In genomic region chr9:122863731-122864130, GRCm38 (mm10) we compare ENCODE assay signal across 14 mouse cellular contexts. TPM values are rescaled to one million over a fixed set of nuclear protein-coding genes. Genes with fewer than 3 reads are reported as not detected.
A peak's percentile ranks its signal among the peaks of the same experiment; 100 is the strongest.
DNase-seq lines count a peak whose midpoint lies in the region; ATAC-seq and TF ChIP-seq lines count a peak whose summit lies in the region.
"Had no signal": no experiment of that assay in that cellular context is flagged by ENCODE, and none has a peak within 500 bp of the region (broad histone marks: within the 10 kb centered on the region; RNA-seq: fewer than 3 reads in every experiment).

No protein-coding gene starts in this region.

- H3K79me2 ChIP-seq in liver, adult 2 months (ENCODE audit: control insufficient read depth, insufficient read depth, low read length), result peaks cover 24% of the 10 kb centered on the region; the same call in 1 of the 2 replicates

- DNase-seq in heart, postnatal 36 days, result no peak
- peak; percentile 81 for DNase-seq in liver, adult 2 months (ENCODE audit: extremely low read depth, low read depth, low spot score)
- DNase-seq in liver (no peak), MN1 (ENCODE audit: low spot score) (peak; percentile 75)
- DNase-seq in liver, embryonic 14.5 days (ENCODE audit: low read depth in 3 of 3, low spot score in 3 of 3), result peak in 1 of 3 experiments; percentile 17
- no peak for DNase-seq in layer of hippocampus, adult 9-11 months
- DNase-seq in kidney, adult 2 months, result no peak
- DNase-seq: cerebellum, postnatal 10 days; spleen, adult 18-20 months had no signal

- H3K4me1 ChIP-seq in heart, embryonic 14.5 days (ENCODE audit: control insufficient read depth in 2 of 2, insufficient read depth in 2 of 2, low read length in 2 of 2), result peaks cover 3 to 21% of the 10 kb centered on the region in 2 experiments; a peak in 3 of 4 replicates
- H3K4me1 ChIP-seq in liver, adult 2 months (ENCODE audit: control insufficient read depth, insufficient read depth, low read length), result peaks cover 4% of the 10 kb centered on the region
- H3K4me1 ChIP-seq in liver, embryonic 14.5 days (replicated peaks; ENCODE audit: control insufficient read depth in 2 of 2, insufficient read depth in 2 of 2, low read length in 1 of 2), result peaks cover 15 to 16% of the 10 kb centered on the region in 2 experiments
- H3K4me1 ChIP-seq in kidney, adult 2 months (ENCODE audit: control insufficient read depth, insufficient read depth, low read length), result peaks cover 3% of the 10 kb centered on the region; the same call in 1 of the 2 replicates

- ATAC-seq in heart, embryonic 14.5 days (ENCODE audit: insufficient number of reproducible peaks, insufficient read depth, low FRiP score, low read depth), result 0 out of 2 replicates have a peak, but pooled peaks have one; percentile 29
- ATAC-seq in liver, embryonic 14.5 days (ENCODE audit: insufficient read depth), result no peak

- no peak for TF ChIP-seq EP300 in liver, embryonic 14.5 days (IDR thresholded peaks at IDR 0.05; ENCODE audit: low read depth)

- intact Hi-C loops in heart, postnatal 36 days (cut with DNase I), result loop anchor here (5.0 kb wide), 1 partner anchor 56 kb away; the partner anchor contains the start of gene Tcaim

- H3K4me2 ChIP-seq in heart, embryonic 14.5 days (ENCODE audit: low read length), result peak overlapping the region; percentile 83
- peak overlapping the region; percentile 64 for H3K4me2 ChIP-seq in liver, embryonic 14.5 days (ENCODE audit: low read depth)

- no peaks in the 10 kb centered on the region for H3K27me3 ChIP-seq in heart, embryonic 14.5 days (ENCODE audit: control insufficient read depth, insufficient read depth, low read length)
- no peaks in the 10 kb centered on the region for H3K27me3 ChIP-seq in liver, adult 2 months (ENCODE audit: control insufficient read depth, insufficient read depth, low read length)
- no peaks in the 10 kb centered on the region for H3K27me3 ChIP-seq in liver, embryonic 14.5 days (ENCODE audit: control insufficient read depth, insufficient read depth, low read length)
- H3K27me3 ChIP-seq in kidney, adult 2 months (replicated peaks; ENCODE audit: control insufficient read depth, insufficient read depth, low read length), result no peaks in the 10 kb centered on the region

- peak overlapping the region in 1 of 2 experiments; percentile 19; a peak in 1 of 4 replicates for H3K27ac ChIP-seq in heart, embryonic 14.5 days (replicated peaks in 1 of 2; ENCODE audit: control insufficient read depth in 1 of 2, insufficient read depth in 1 of 2, low read depth in 2 of 2, low read length in 2 of 2)
- H3K27ac ChIP-seq in liver, adult 2 months (replicated peaks; ENCODE audit: insufficient read depth, low read depth, low read length), result peak overlapping the region; percentile 59
- no peak overlapping the region for H3K27ac ChIP-seq in liver, embryonic 14.5 days
- H3K27ac ChIP-seq in kidney, adult 2 months (ENCODE audit: insufficient read depth, low read depth, low read length), result no peak overlapping the region
- H3K27ac ChIP-seq: kidney, postnatal 0 days; macrophage had no signal

- H3K4me3 ChIP-seq in heart, embryonic 14.5 days (ENCODE audit: control insufficient read depth in 1 of 2, insufficient read depth in 1 of 2, low read depth in 1 of 2, low read length in 2 of 2), result no peak overlapping the region
- no peak overlapping the region; the same call in 1 of the 2 replicates for H3K4me3 ChIP-seq in liver, adult 2 months (ENCODE audit: insufficient read depth, low read depth, low read length)
- peak overlapping the region in 1 of 2 experiments; percentile 14; a peak in 2 of 4 replicates for H3K4me3 ChIP-seq in liver, embryonic 14.5 days (ENCODE audit: insufficient read depth in 1 of 2, low read depth in 2 of 2, low read length in 2 of 2)
- H3K4me3 ChIP-seq in kidney, adult 2 months (ENCODE audit: insufficient read depth, low read depth, low read length), result no peak overlapping the region

- H3K36me3 ChIP-seq in heart, embryonic 14.5 days (ENCODE audit: control insufficient read depth, insufficient read depth, low read length), result peaks cover 41% of the 10 kb centered on the region
- peaks cover 42% of the 10 kb centered on the region for H3K36me3 ChIP-seq in liver, adult 2 months (ENCODE audit: control insufficient read depth, insufficient read depth, low read length)
- H3K36me3 ChIP-seq in liver, embryonic 14.5 days (replicated peaks; ENCODE audit: control insufficient read depth, insufficient read depth, low read depth), result peaks cover 37% of the 10 kb centered on the region
- H3K36me3 ChIP-seq in kidney, adult 2 months (ENCODE audit: control insufficient read depth, insufficient read depth, low read length), result peaks cover 25% of the 10 kb centered on the region

- H3K9me3 ChIP-seq in heart, embryonic 14.5 days (ENCODE audit: control insufficient read depth, low read length), result peaks cover 30% of the 10 kb centered on the region
- H3K9me3 ChIP-seq in liver, embryonic 14.5 days (ENCODE audit: control insufficient read depth, low read length), result peaks cover 20% of the 10 kb centered on the region

- TF ChIP-seq POLR2A in liver, adult 2 months (IDR thresholded peaks at IDR 0.05; ENCODE audit: extremely low read depth, insufficient read depth, low read length), result no peak
- TF ChIP-seq POLR2A in kidney, adult 2 months (IDR thresholded peaks at IDR 0.05; ENCODE audit: low read depth, low read length), result no peak

- no peak overlapping the region for H3K9ac ChIP-seq in heart, embryonic 14.5 days (ENCODE audit: low read length)
- peak overlapping the region; percentile 53; the same call in 1 of the 2 replicates for H3K9ac ChIP-seq in liver, adult 2 months (ENCODE audit: low read depth, low read length)
- no peak overlapping the region; the same call in 1 of the 2 replicates for H3K9ac ChIP-seq in liver, embryonic 14.5 days (replicated peaks)

- TF ChIP-seq CTCF in liver, adult 2 months (IDR thresholded peaks at IDR 0.05; ENCODE audit: low read depth, low read length), result no peak
- TF ChIP-seq CTCF in liver, embryonic 14.5 days (IDR thresholded peaks at IDR 0.05; ENCODE audit: low read depth), result no peak
- no peak for TF ChIP-seq CTCF in kidney, adult 2 months (conservative IDR thresholded peaks at IDR 0.05; ENCODE audit: insufficient read depth, insufficient read length, low read depth, low read length)

- 10% methylated on average over 2 of the region's 2 CpGs for WGBS in heart, embryonic 14.5 days
- WGBS in liver, adult 2 months, result 31% methylated on average over 2 of the region's 2 CpGs
- WGBS in liver, embryonic 14.5 days (ENCODE audit: insufficient replicate concordance), result 52% methylated on average over 2 of the region's 2 CpGs
- 76% methylated on average over 2 of the region's 2 CpGs for WGBS in kidney, adult 2 months

RNA-seq across cellular contexts. Expression of gene Zfp445, which starts 2.1 kb away (rescaled TPM):
- 34.8 and 36.7 TPM in 2 replicates for polyA plus RNA-seq in heart, embryonic 14.5 days (2014; fragmentation: Nextera tagmentation; extraction: Ambion mirVana)
- total RNA-seq in heart, postnatal 36 days (2021), result 10 to 100 TPM; 81.3 to 84.5 TPM
- 52.2 TPM in 2 replicates for total RNA-seq in liver, adult 2 months (2014; rRNA removed)
- polyA plus RNA-seq in liver, adult 2 months (2012; rRNA removed), result 22.3 and 27.8 TPM in 2 replicates
- 16.0 and 18.0 TPM in 2 replicates for polyA plus RNA-seq in liver, embryonic 14.5 days (2012; rRNA removed)
- 13.7 and 14.1 TPM in 2 replicates for polyA plus RNA-seq in liver, embryonic 14.5 days (2014; fragmentation: Nextera tagmentation; extraction: Ambion mirVana)
- polyA plus RNA-seq in kidney, adult 2 months (2012; rRNA removed), result 26.9 and 30.0 TPM in 2 replicates

RNA-seq across cellular contexts. Expression of gene Gm35549, which starts 19.9 kb away (rescaled TPM):
- 0.36 TPM in 1 of 2 replicates, not detected in the other for polyA plus RNA-seq in heart, embryonic 14.5 days (2014; fragmentation: Nextera tagmentation; extraction: Ambion mirVana)
- total RNA-seq in heart, postnatal 36 days (2021), result not detected
- total RNA-seq in liver, adult 2 months (2014; rRNA removed), result not detected in 2 replicates
- polyA plus RNA-seq in liver, adult 2 months (2012; rRNA removed), result not detected in 2 replicates
- polyA plus RNA-seq in liver, embryonic 14.5 days (2012; rRNA removed), result not detected in 2 replicates
- polyA plus RNA-seq in liver, embryonic 14.5 days (2014; fragmentation: Nextera tagmentation; extraction: Ambion mirVana), result not detected in 2 replicates
- 0.16 TPM in 1 of 2 replicates, not detected in the other for polyA plus RNA-seq in kidney, adult 2 months (2012; rRNA removed)
- total RNA-seq: adrenal gland, adult 18-20 months; layer of hippocampus, postnatal 10 days had no signal
- polyA plus RNA-seq: macrophage had no signal

RNA-seq across cellular contexts. Expression of gene Zkscan7, which starts 21.8 kb away (rescaled TPM):
- 1.1 and 1.5 TPM in 2 replicates for polyA plus RNA-seq in heart, embryonic 14.5 days (2014; fragmentation: Nextera tagmentation; extraction: Ambion mirVana)
- 1 to 10 TPM; 6.3 to 6.6 TPM for total RNA-seq in heart, postnatal 36 days (2021)
- total RNA-seq in liver, adult 2 months (2014; rRNA removed), result 11.8 and 13.0 TPM in 2 replicates
- 2.7 and 3.8 TPM in 2 replicates for polyA plus RNA-seq in liver, adult 2 months (2012; rRNA removed)
- polyA plus RNA-seq in liver, embryonic 14.5 days (2012; rRNA removed), result 0.80 and 0.85 TPM in 2 replicates
- polyA plus RNA-seq in liver, embryonic 14.5 days (2014; fragmentation: Nextera tagmentation; extraction: Ambion mirVana), result 0.22 and 0.34 TPM in 2 replicates
- polyA plus RNA-seq in kidney, adult 2 months (2012; rRNA removed), result 5.2 and 6.5 TPM in 2 replicates

RNA-seq across cellular contexts. Expression of gene Tcaim, which starts 58.4 kb away (rescaled TPM):
- polyA plus RNA-seq in heart, embryonic 14.5 days (2014; fragmentation: Nextera tagmentation; extraction: Ambion mirVana), result 6.2 and 6.9 TPM in 2 replicates
- total RNA-seq in heart, postnatal 36 days (2021), result 10 to 100 TPM; 50.0 to 58.1 TPM
- 13.7 and 14.2 TPM in 2 replicates for total RNA-seq in liver, adult 2 months (2014; rRNA removed)
- polyA plus RNA-seq in liver, adult 2 months (2012; rRNA removed), result 5.5 and 7.2 TPM in 2 replicates
- polyA plus RNA-seq in liver, embryonic 14.5 days (2012; rRNA removed), result 1.4 TPM in 2 replicates
- polyA plus RNA-seq in liver, embryonic 14.5 days (2014; fragmentation: Nextera tagmentation; extraction: Ambion mirVana), result 2.0 and 2.1 TPM in 2 replicates
- 14.2 and 16.8 TPM in 2 replicates for polyA plus RNA-seq in kidney, adult 2 months (2012; rRNA removed)

RNA-seq across cellular contexts. Expression of gene Zfp105, which starts 59.1 kb away (rescaled TPM):
- polyA plus RNA-seq in heart, embryonic 14.5 days (2014; fragmentation: Nextera tagmentation; extraction: Ambion mirVana), result 10.8 and 11.5 TPM in 2 replicates
- total RNA-seq in heart, postnatal 36 days (2021), result 1 to 10 TPM; 1.9 to 2.0 TPM
- 0.54 and 1.0 TPM in 2 replicates for total RNA-seq in liver, adult 2 months (2014; rRNA removed)
- polyA plus RNA-seq in liver, adult 2 months (2012; rRNA removed), result 0.04 and 0.11 TPM in 2 replicates
- polyA plus RNA-seq in liver, embryonic 14.5 days (2012; rRNA removed), result 0.68 and 1.1 TPM in 2 replicates
- 1.3 and 1.6 TPM in 2 replicates for polyA plus RNA-seq in liver, embryonic 14.5 days (2014; fragmentation: Nextera tagmentation; extraction: Ambion mirVana)
- 0.67 and 0.91 TPM in 2 replicates for polyA plus RNA-seq in kidney, adult 2 months (2012; rRNA removed)

Comparison
In these comparisons a context has a peak if more than half of its experiments do, and no peak if none do; other contexts are left out.
1. DNase-seq: peak in liver, adult 2 months (single experiment) and MN1 (single experiment); none in heart, postnatal 36 days (0 of 2), liver (single experiment), layer of hippocampus, adult 9-11 months (single experiment) and kidney, adult 2 months (single experiment).